Mouse (Mus musculus) megakaryocyte, embryonic 14.5 days (primary cell): ENCODE data around the gene Ube4b.

ENCODE experiments used
- FLI1 ChIP-seq: IDR thresholded peaks from 2 replicates; pipeline ENCODE4 v1.6.1; 2012; ENCODE audit warnings: low read length, inconsistent platforms, mixed read lengths
- GATA1 ChIP-seq: IDR thresholded peaks from 3 replicates; pipeline ENCODE4 v1.6.1; 2012; ENCODE audit warnings: mixed read lengths, low read length, inconsistent platforms, borderline replicate concordance

GRCm38 (mm10) chr4:149458526-149458925 is 32.0 kb upstream of the Ube4b start:
- TF ChIP-seq GATA1 (no peak), FLI1 (no peak)
